Mouse (Mus musculus) lung, postnatal 10 days (tissue): ENCODE data around the gene Bdnf.

Source experiments
- DNase-seq: peaks from one replicate; pipeline ENCODE4 v3.0.0; 2021

Gene Bdnf

GRCm38 (mm10) chr2:109674532-109674931 is at the start of gene Bdnf:
TSS of gene Bdnf (plus strand) at chr2:109674700.
- no peak for DNase-seq

- DNase-seq, result no peak
Observed at GRCm38 (mm10) chr2:109626864-109627263, 47.6 kb upstream of the Bdnf start.

GRCm38 (mm10) chr2:109673509-109674455 is 718 bp upstream of the Bdnf start:
- no peak for DNase-seq

- DNase-seq, result no peak
Observed at GRCm38 (mm10) chr2:109675051-109675450, 551 bp downstream of the Bdnf start.

GRCm38 (mm10) chr2:109675973-109676617 is 1.6 kb downstream of the Bdnf start:
- DNase-seq, result peak; percentile 44

GRCm38 (mm10) chr2:109676618-109676974 is 2.1 kb downstream of the Bdnf start:
- no peak for DNase-seq

GRCm38 (mm10) chr2:109677221-109678089 is 3.0 kb downstream of the Bdnf start:
- DNase-seq, result no peak

- DNase-seq, result peak; percentile 34
Observed at GRCm38 (mm10) chr2:109678090-109678409, 3.5 kb downstream of the Bdnf start.

- DNase-seq, result no peak
Observed at GRCm38 (mm10) chr2:109678454-109678853, 4.0 kb downstream of the Bdnf start.

GRCm38 (mm10) chr2:109679446-109679845 is 4.9 kb downstream of the Bdnf start:
- no peak for DNase-seq

GRCm38 (mm10) chr2:109681071-109681470 is 6.6 kb downstream of the Bdnf start:
- DNase-seq, result no peak

GRCm38 (mm10) chr2:109688661-109689060 is 14.2 kb downstream of the Bdnf start:
- no peak for DNase-seq

- DNase-seq, result peak; percentile 14
Observed at GRCm38 (mm10) chr2:109692266-109693177, 18.0 kb downstream of the Bdnf start.

- peak; percentile 58 for DNase-seq
Observed at GRCm38 (mm10) chr2:109693178-109694115, 18.9 kb downstream of the Bdnf start.

- no peak for DNase-seq
Observed at GRCm38 (mm10) chr2:109694116-109694837, 19.8 kb downstream of the Bdnf start.

GRCm38 (mm10) chr2:109694838-109695225 is 20.3 kb downstream of the Bdnf start:
- peak; percentile 87 for DNase-seq

- DNase-seq, result no peak
Observed at GRCm38 (mm10) chr2:109697151-109697550, 22.7 kb downstream of the Bdnf start.

GRCm38 (mm10) chr2:109700291-109700690 is 25.8 kb downstream of the Bdnf start:
- no peak for DNase-seq

- no peak for DNase-seq
Observed at GRCm38 (mm10) chr2:109703588-109703987, 29.1 kb downstream of the Bdnf start.

- DNase-seq, result no peak
Observed at GRCm38 (mm10) chr2:109704053-109704452, 29.6 kb downstream of the Bdnf start.
